Mouse (Mus musculus): ENCODE results near the gene Tspan4.

GRCm38 (mm10) chr7:141426948-141427730, 47.9 kb upstream of the Tspan4 start:
- TF ChIP-seq EP300 (IDR thresholded peaks at IDR 0.05) = no peak
- no peak for TF ChIP-seq CTCF (IDR thresholded peaks at IDR 0.05)

Measured in lung, postnatal 0 days (tissue).